Mouse (Mus musculus) urinary bladder, postnatal 36 days (tissue): ENCODE results near the gene Frmd4b.
"Not testable (repeated sequence)": the region's sequence is repeated elsewhere in the genome, so short reads cannot be mapped to it uniquely, and the experiment has no call there.

ENCODE experiments used
- DNase-seq, 2 experiments: peaks; one replicate each; pipeline ENCODE4 v3.0.0; 2022; ENCODE audit warnings: low spot score in 2 of 2, mixed read lengths in 1 of 2

Gene Frmd4b

DNA sequence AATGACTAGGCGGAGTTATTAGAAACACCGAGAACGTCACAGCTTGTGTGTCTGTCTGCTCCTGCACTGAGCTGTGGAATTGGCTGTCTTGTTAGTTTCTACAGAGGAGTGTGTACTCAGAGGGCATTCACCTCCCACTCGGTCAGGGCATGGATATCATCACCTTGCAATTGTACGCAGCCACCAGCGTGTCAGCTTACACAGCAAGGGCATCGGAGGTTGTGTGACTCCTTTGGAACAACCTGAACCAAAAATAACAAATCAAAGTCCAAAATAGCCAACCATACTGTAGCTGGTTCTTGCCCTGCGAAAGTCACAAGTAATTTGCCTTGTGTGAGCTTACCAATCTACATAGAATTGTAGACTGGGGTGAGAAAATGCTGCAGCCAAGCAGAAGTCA, 352.1 kb downstream of the Frmd4b start:
- DNase-seq = no peak

- DNase-seq = not testable (repeated sequence)
Measured at GRCm38 (mm10) chr6:97263750-97264149, 353.6 kb downstream of the Frmd4b start.

GRCm38 (mm10) chr6:97262229-97262628, 355.1 kb downstream of the Frmd4b start:
- DNase-seq = no peak

- DNase-seq = not testable (repeated sequence)
Measured at GRCm38 (mm10) chr6:97259926-97260325, 357.4 kb downstream of the Frmd4b start.

- DNase-seq = no peak
Measured at GRCm38 (mm10) chr6:97258489-97258888, 358.9 kb downstream of the Frmd4b start.

- no peak for DNase-seq
Measured at GRCm38 (mm10) chr6:97252711-97253221, 364.6 kb downstream of the Frmd4b start, which contains the start of gene Lmod3. Gene Lmod3 (minus strand): TSS chr6:97252759.

DNA sequence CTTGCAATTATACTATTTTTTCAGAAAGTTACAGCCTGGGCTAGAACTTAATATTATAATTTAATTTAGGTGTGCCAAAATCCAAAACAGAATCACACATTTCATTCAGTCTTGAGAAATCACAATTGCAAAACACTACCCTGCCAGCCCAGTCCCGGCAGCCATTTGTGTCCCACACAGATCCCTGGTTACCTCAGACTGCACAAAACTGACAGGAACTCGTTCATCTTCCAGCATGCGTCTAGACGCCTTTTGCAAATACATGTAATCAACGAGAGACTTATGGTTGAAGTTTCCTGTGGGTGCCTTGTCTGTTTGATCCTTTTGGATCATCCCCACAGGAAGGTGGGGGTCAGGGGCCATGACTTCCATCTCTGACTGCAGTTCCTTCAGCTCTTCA, 365.3 kb downstream of the Frmd4b start:
- DNase-seq = peak in 1 of 2 experiments; percentile 8

DNA sequence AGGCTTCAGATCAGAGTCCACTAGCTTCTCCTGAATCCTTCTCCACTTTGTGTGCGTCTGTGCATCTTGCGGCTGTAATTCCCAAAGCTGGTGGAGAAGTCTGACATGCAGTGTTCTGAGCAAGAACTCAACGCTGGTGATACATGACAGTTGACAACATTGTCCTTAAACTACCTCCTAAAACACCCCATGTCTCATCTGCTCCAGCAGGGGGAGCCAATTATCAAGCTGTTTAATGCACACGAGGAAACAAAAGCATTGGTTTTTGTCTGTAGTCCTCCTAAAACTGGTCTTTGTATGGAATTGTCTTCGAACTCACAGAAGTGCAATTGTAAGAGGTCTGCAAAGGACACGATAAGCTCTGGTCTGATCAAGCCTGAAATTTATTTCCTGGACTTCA, 366.4 kb downstream of the Frmd4b start:
- DNase-seq = peak; percentile 58 to 59

DNA sequence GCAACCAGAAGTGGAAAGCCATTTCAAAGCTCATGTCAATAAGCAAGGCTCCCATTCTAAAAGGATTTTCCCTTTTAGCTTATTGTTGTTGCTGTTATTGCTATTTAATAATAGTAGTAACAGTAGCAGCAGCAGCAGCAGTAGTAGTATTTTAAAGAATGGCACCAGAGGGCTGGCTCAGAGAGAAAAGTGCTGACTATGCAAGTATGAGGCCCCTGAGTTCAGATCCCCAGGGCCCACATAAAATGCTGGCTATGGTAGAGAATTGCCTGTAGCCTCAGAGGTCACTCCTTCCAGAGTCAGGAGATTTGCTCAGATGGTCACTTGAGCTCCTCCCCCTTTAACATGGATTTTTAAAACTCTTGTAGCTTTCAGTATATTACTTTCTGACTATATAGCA, 372.1 kb downstream of the Frmd4b start:
- DNase-seq = no peak

DNA sequence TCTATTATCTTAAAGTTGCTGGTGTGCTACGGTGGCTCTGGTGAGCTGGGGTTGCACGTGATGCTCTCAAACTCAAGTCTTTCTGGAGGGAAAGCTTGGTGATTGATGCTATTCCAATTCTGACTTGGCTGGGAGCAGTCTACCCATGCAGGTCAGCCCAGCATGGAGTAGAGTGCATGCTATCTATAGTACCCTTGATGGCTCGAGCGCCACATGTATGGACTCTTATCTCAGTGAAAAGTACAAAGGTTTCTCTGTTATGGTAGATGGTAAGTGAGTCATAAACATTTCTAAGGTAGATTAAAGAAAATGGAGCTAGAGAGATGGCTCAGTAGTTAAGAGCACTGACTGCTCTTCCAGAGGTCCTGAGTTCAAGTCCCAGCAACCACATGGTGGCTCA, 374.8 kb downstream of the Frmd4b start:
- DNase-seq = no peak

DNA sequence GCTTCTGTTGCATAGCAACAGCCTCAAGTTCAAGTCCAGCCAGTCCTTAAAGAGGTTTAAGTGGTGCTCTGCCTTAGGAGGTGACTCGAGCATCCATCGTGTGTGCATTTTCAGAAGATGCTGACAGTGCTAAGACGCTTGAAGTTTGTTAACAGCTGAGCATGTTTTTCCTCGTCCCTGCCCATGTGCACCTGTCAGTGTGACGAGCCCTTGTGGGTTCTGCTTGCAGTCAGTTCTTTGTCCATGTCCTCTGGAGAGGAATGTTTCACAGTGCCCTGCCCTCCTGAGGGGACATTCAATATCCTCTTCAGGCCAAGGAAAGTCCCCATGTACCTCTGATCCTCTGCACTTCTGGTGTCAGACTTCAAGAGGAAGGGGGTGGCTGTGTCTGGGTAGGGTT, 377.2 kb downstream of the Frmd4b start:
- DNase-seq = no peak

GRCm38 (mm10) chr6:97239360-97239759, 378.0 kb downstream of the Frmd4b start:
- DNase-seq = no peak
